Mouse (Mus musculus) MEL (cell line): ENCODE results near the gene Srgap3.

ENCODE experiments used
- CHD1 ChIP-seq: IDR thresholded peaks from 2 replicates; pipeline ENCODE4 v1.6.1; 2012; ENCODE audit warnings: low read depth, mild to moderate bottlenecking, inconsistent platforms, low read length, improper control_type of control experiment
- E2F4 ChIP-seq: IDR thresholded peaks from 2 replicates; pipeline ENCODE4 v1.6.1; 2011; ENCODE audit warnings: low read depth, low read length, improper control_type of control experiment, borderline replicate concordance
- EP300 ChIP-seq, 2 experiments: IDR thresholded peaks; 2 replicates each; pipeline ENCODE4 v1.6.1; 2011; ENCODE audit warnings: improper control_type of control experiment in 2 of 2, low read length in 2 of 2, low read depth in 1 of 2, mild to moderate bottlenecking in 1 of 2
- POLR2A ChIP-seq, 2 experiments: IDR thresholded peaks; 2 replicates each; pipeline ENCODE4 v1.6.1; 2011 to 2012; ENCODE audit warnings: low read length in 2 of 2, mild to moderate bottlenecking in 2 of 2, control low read depth in 1 of 2, improper control_type of control experiment in 1 of 2, low read depth in 1 of 2, moderate library complexity in 1 of 2; ENCODE audit not compliant: control insufficient read depth in 1 of 2, insufficient read depth in 1 of 2, poor library complexity in 1 of 2

- TF ChIP-seq EP300 (IDR thresholded peaks at IDR 0.05; ENCODE audit: low read depth in 1 of 2, low read length in 2 of 2) (no peak), CHD1 (no peak), POLR2A (IDR thresholded peaks at IDR 0.05; ENCODE audit: control insufficient read depth in 1 of 2, insufficient read depth in 1 of 2, low read depth in 1 of 2, low read length in 2 of 2, poor library complexity in 1 of 2) (no peak), E2F4 (no peak)
Measured at GRCm38 (mm10) chr6:112694492-112694891, 252.6 kb downstream of the Srgap3 start.
